Mouse (Mus musculus) limb, embryonic 14.5 days (tissue): ENCODE measurements around the gene Lyrm4. TPM values are rescaled to one million over a fixed set of nuclear protein-coding genes. Genes with fewer than 3 reads are reported as not detected.

Experiments
- ATAC-seq: fragments of 200-750 bp; cut with Nextera tagmentation; 2 replicates; pipeline ENCODE4 v1.8.0; 2017; ENCODE audit warnings: low read depth, moderate number of reproducible peaks, moderate TSS enrichment; ENCODE audit not compliant: low FRiP score
- DNase-seq: peaks from one replicate; pipeline ENCODE4 v3.0.0-alpha.2; 2015; ENCODE audit warnings: low spot score
- H3K27ac ChIP-seq: fragments of 300-500 bp; sonication (generic); replicated peaks from 2 replicates; pipeline ENCODE4 v1.5.1; 2014; ENCODE audit warnings: low read depth, mild to moderate bottlenecking, low read length, moderate library complexity, mixed read lengths
- H3K27me3 ChIP-seq: fragments of 300-500 bp; sonication (generic); 2 replicates; pipeline ENCODE4 v1.6.1; 2014; ENCODE audit warnings: low read length, mixed read lengths; ENCODE audit not compliant: control insufficient read depth, insufficient read depth
- H3K36me3 ChIP-seq: fragments of 300-500 bp; sonication (generic); 2 replicates; pipeline ENCODE4 v1.6.1; 2014; ENCODE audit warnings: mild to moderate bottlenecking, low read length, moderate library complexity, mixed read lengths; ENCODE audit not compliant: control insufficient read depth, insufficient read depth
- H3K4me1 ChIP-seq: fragments of 300-500 bp; sonication (generic); 2 replicates; pipeline ENCODE4 v1.6.1; 2014; ENCODE audit warnings: antibody characterized with exemption, low read length, mixed read lengths; ENCODE audit not compliant: control insufficient read depth, insufficient read depth
- H3K4me2 ChIP-seq: fragments of 300-500 bp; sonication (generic); replicated peaks from 2 replicates; pipeline ENCODE4 v1.6.1; 2014; ENCODE audit warnings: low read depth, mild to moderate bottlenecking, low read length, moderate library complexity; ENCODE audit not compliant: severe bottlenecking
- H3K4me3 ChIP-seq: fragments of 300-500 bp; sonication (generic); replicated peaks from 2 replicates; pipeline ENCODE4 v1.5.1; 2014; ENCODE audit warnings: low read length
- H3K9ac ChIP-seq: fragments of 300-500 bp; sonication (generic); 2 replicates; pipeline ENCODE4 v1.6.1; 2014; ENCODE audit warnings: mild to moderate bottlenecking, low read depth, low read length, moderate library complexity; ENCODE audit not compliant: severe bottlenecking
- H3K9me3 ChIP-seq: fragments of 300-500 bp; sonication (generic); 2 replicates; pipeline ENCODE4 v1.6.1; 2016; ENCODE audit warnings: low read length; ENCODE audit not compliant: control insufficient read depth
- POLR2A ChIP-seq: fragments of 200-500 bp; IDR thresholded peaks from 2 replicates; pipeline ENCODE4 v1.8.0; 2012; ENCODE audit warnings: inconsistent platforms, mild to moderate bottlenecking, moderate library complexity, borderline replicate concordance; ENCODE audit not compliant: insufficient read depth, insufficient read length; ENCODE audit errors: extremely low read depth
- WGBS: fragments of 180-500 bp; shearing (Covaris S2); extraction: QIAGEN DNeasy Blood & Tissue Kit; methylation state at CpG from one replicate; pipeline ENCODE4 v1.1.7; 2014; 5-methylcytosine and 5-hydroxymethylcytosine counted together
- polyA plus RNA-seq, 2 experiments: library from polyadenylated mRNA; depleted of rRNA in 1 of 2; stranded (reverse) in 1 of 2; unstranded in 1 of 2; fragments of >200 nt; fragmentation: Nextera tagmentation in 1 of 2; extraction: Ambion mirVana in 1 of 2; gene quantifications; 2 replicates each; pipeline versions ENCODE4 v1.2.1 to v1.2.3; 2012 to 2014

The Lyrm4 gene
- polyA plus RNA-seq, 2 experiments: 8.9 to 27.4 TPM

DNA sequence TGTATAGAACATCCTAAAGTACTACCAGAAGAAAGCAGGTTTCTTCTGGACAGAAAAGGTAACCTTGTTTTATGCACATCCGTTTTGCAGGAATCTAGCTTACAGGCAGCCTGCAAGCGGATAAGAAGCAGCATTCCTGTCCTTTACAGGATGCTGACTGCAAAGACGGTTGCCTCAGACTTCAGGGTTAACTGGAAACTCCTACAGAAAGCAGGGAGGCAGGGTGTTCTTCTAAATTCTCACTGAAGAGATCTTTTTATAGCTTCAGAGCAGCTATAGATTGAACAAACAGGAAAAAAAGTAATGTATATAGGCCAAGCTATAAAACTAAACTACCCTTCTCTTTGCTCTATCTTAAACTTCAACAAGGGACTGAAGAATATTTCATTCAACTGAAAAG lies 32.6 kb downstream of the Lyrm4 start:
- peaks cover 8% of the 10 kb centered on the region; the same call in 1 of the 2 replicates for H3K4me1 ChIP-seq
- H3K4me2 ChIP-seq: no peak overlapping the region
- 73% methylated on average over 3 of the region's 3 CpGs for WGBS
- H3K9ac ChIP-seq: no peak overlapping the region
- no peak overlapping the region for H3K27ac ChIP-seq
- ATAC-seq (no peak), DNase-seq (no peak)
- H3K36me3 ChIP-seq: 0 out of 2 replicates have a peak, but pooled peaks cover 5% of the 10 kb centered on the region
- no peaks in the 10 kb centered on the region for H3K9me3 ChIP-seq
- no peaks in the 10 kb centered on the region for H3K27me3 ChIP-seq
- no peak overlapping the region for H3K4me3 ChIP-seq
- TF ChIP-seq POLR2A: no peak

DNA sequence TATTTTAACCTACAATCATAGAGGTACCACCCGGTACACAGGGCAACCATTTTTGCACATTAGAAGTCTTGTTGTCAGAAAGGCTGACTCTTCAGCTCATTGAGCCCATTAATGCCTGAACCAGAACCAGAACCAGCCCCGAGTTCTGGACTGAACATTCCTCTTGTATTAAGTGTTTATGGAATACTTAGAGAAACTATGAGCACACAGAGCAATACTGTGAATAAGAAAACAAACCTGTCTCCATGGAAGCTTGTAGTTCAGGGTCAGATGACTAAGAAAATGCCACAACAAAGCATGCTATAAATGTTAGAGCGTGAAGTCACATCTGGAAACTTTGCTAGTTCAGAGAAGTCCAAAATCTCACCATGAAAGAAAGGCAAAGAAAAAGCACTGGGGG lies 35.7 kb downstream of the Lyrm4 start:
- Histone ChIP-seq H3K36me3 (0 out of 2 replicates have a peak, but pooled peaks cover 5% of the 10 kb centered on the region), H3K27me3 (no peaks in the 10 kb centered on the region), H3K27ac (no peak overlapping the region), H3K9ac (no peak overlapping the region), H3K4me1 (peaks cover 5% of the 10 kb centered on the region; the same call in 1 of the 2 replicates), H3K9me3 (no peaks in the 10 kb centered on the region), H3K4me3 (no peak overlapping the region), H3K4me2 (no peak overlapping the region)
- TF ChIP-seq POLR2A: no peak
- WGBS: 74% methylated on average over 3 of the region's 3 CpGs
- ATAC-seq: no peak
- no peak for DNase-seq

DNA sequence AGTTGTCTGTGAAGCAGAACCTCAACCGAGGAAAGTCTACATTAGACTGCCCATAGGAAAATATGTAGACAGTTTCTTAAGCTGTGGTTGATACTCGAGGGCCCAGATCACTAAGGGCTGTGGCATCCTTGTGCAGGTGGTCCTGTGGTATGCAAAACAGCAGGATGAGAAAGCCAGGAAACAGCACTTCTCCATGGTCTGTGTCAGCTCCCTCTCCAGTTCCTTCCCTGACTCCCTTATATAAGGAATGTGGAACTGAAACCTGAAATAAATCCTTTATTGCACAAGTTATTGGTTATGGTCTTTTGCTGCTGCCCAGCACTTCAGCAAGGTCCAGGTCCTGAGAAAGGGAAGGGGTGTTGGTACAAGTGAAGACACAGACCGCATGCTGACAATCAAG lies 42.8 kb downstream of the Lyrm4 start:
- H3K9me3 ChIP-seq: no peaks in the 10 kb centered on the region
- ATAC-seq: no peak
- no peaks in the 10 kb centered on the region for H3K27me3 ChIP-seq
- WGBS: 79% methylated on average over 3 of the region's 3 CpGs
- H3K36me3 ChIP-seq: no peaks in the 10 kb centered on the region
- no peak overlapping the region for H3K27ac ChIP-seq
- H3K4me3 ChIP-seq: no peak overlapping the region
- no peak overlapping the region for H3K9ac ChIP-seq
- no peak overlapping the region for H3K4me2 ChIP-seq
- TF ChIP-seq POLR2A: no peak
- DNase-seq: no peak
- H3K4me1 ChIP-seq: no peaks in the 10 kb centered on the region

DNA sequence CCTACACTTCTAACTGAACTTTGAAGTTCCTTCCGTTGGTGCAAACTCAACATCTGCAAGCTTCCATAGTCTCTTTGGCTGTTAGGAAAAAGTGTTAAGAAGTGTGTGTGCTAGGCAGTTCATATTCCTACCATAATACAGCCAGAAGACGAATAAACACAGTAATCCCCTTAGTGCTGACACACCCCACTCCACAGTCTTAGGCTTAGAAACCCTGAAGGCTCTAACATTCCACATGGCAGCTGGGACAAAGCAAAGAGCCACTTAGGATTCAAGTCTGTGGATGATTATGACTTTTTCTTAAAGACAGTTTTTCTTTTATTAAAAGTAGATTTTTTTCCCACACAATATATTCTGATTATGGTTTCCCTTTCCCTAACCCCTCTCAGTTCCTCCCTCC lies 50.6 kb downstream of the Lyrm4 start:
- H3K27me3 ChIP-seq: no peaks in the 10 kb centered on the region
- H3K4me1 ChIP-seq: no peaks in the 10 kb centered on the region
- H3K4me2 ChIP-seq: no peak overlapping the region
- no peak overlapping the region for H3K27ac ChIP-seq
- DNase-seq (no peak), ATAC-seq (no peak)
- H3K9ac ChIP-seq: no peak overlapping the region
- no peaks in the 10 kb centered on the region for H3K36me3 ChIP-seq
- no peaks in the 10 kb centered on the region for H3K9me3 ChIP-seq
- no peak for TF ChIP-seq POLR2A
- no peak overlapping the region for H3K4me3 ChIP-seq
- 76% methylated on average over 2 of the region's 2 CpGs for WGBS

DNA sequence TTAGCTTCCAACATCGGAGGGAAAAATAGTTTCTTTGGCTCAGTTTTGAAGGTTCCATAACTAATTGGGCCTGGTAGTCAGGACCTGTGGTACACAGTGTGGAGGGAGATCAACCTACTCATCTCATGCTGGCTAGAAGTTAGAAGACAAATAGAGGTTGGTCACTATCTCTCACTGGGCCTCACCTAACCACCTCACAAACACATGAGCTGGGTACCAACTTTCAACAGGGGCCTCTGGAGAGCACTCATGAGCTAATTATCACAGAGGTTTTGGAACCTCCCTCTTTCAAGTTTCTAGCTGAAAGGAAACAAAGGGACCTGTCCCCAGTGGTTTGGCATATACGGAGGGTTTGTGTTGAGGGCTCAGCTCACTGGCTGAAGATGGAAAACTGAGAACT lies 59.8 kb downstream of the Lyrm4 start:
- Histone ChIP-seq H3K4me3 (no peak overlapping the region), H3K4me1 (no peaks in the 10 kb centered on the region; the same call in 1 of the 2 replicates), H3K27ac (no peak overlapping the region), H3K36me3 (no peaks in the 10 kb centered on the region), H3K4me2 (no peak overlapping the region), H3K27me3 (no peaks in the 10 kb centered on the region), H3K9me3 (no peaks in the 10 kb centered on the region), H3K9ac (no peak overlapping the region)
- no peak for TF ChIP-seq POLR2A
- DNase-seq (no peak), ATAC-seq (no peak)
- 48% methylated on average over 2 of the region's 2 CpGs for WGBS

DNA sequence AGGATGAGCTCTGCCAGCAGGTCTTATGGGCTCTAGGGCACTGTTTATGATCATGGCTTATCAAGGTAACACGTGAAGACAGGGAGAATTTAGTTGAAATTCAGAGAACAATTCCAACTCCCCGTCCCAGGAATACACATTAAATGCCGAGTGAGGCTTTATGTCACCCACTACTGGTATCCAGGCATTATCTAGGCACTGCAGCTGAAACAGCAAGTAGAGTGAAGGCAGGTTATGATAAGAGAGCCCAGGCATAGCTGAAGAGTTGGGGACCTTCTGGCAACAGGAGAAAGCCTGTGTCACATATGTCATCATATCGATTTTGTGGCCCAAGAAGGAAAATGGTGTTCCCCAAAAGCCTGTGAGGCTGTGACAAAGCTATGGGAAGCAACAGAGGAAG lies 60.4 kb downstream of the Lyrm4 start:
- 86% methylated on average over 4 of the region's 4 CpGs for WGBS

More for the DNA sequence above, 60.4 kb downstream of the Lyrm4 start:
- no peaks in the 10 kb centered on the region for H3K27me3 ChIP-seq
- H3K4me2 ChIP-seq: no peak overlapping the region
- H3K27ac ChIP-seq: no peak overlapping the region
- H3K4me1 ChIP-seq: no peaks in the 10 kb centered on the region; the same call in 1 of the 2 replicates
- H3K9me3 ChIP-seq: no peaks in the 10 kb centered on the region
- no peak overlapping the region for H3K4me3 ChIP-seq
- no peak overlapping the region for H3K9ac ChIP-seq
- no peaks in the 10 kb centered on the region for H3K36me3 ChIP-seq
- ATAC-seq (no peak), DNase-seq (no peak)
- no peak for TF ChIP-seq POLR2A
